Mouse (Mus musculus) Patski (cell line): ENCODE data around the gene N4bp2l2. TPM values are rescaled to one million over a fixed set of nuclear protein-coding genes. Genes with fewer than 3 reads are reported as not detected.

Experiments
- ATAC-seq: fragments of 100-300 bp; one replicate; pipeline ENCODE4 v1.8.0; 2021
- CTCF ChIA-PET: fragments of 350-600 bp; sonication (Branson Sonifier 250); formaldehyde crosslinking; loops from one replicate; lab custom pipeline; 2022; ENCODE audit warnings: inconsistent platforms; lab: Charles Lee
- POLR2A ChIA-PET: fragments of 350-600 bp; sonication (Branson Sonifier 250); formaldehyde crosslinking; loops from one replicate; lab custom pipeline; 2022; ENCODE audit warnings: antibody characterized with exemption, inconsistent platforms; lab: Charles Lee
- DNase-seq: peaks from one replicate; pipeline ENCODE4 v3.0.0-alpha.2; 2011; ENCODE audit warnings: low read depth, low spot score
- H3K27me3 ChIP-seq: fragments of 371-371 bp; one replicate; pipeline ENCODE4 v1.5.1; 2021
- CTCF ChIP-seq: fragments of 100-300 bp; IDR thresholded peaks from one replicate; pipeline ENCODE4 v1.5.1; 2021
- in situ Hi-C: fragments of 300-500 bp; cut with MboI; formaldehyde crosslinking; loops from 3 replicates; pipeline ENCODE4 v1.11.1; 2018; ENCODE audit warnings: low pct_unique_long_range_greater_than_20kb, mixed read lengths
- polyA plus RNA-seq: library from polyadenylated mRNA; unstranded; gene quantifications from one replicate; pipeline ENCODE4 v1.2.3, GENCODE M21; 2021

The N4bp2l2 gene
- polyA plus RNA-seq, 1 experiment from 2014 or later = 70.0 TPM

DNA sequence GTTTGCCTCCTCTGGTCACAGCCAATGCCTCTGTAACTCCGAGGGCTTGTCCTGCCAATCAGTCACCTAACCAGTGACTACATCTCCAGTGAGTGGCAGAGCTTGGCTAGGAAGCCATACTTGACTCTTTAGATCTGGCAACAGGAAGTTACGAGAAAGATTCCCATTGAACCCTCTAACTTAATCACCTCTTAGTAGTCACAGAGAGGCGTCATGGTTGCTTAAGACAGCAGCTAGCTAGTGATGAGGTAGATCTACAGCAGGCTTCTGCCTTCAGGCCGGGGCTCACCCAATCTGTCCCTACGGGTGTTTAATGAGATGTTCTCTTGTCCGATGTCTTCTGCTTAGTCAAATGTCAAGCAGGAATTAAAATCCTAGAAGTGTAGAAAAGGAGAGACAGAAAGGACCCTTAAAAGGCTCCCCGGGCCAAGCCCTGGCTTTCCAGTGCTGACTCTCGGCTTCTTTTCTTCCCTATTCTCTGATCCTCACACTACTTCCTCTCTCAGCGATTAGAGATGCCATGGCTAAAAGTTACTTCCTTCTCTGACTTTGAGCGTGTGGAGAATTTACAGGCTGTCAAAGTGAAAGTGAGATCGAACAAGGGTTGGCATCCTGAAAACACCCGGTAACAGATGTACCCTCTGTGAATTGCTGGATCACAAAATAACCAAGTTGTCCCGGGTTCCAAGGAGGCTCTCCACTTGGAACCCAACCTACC lies 73.6 kb downstream of the N4bp2l2 start:
- ChIA-PET POLR2A (no interaction called here), CTCF (no interaction called here)
- DNase-seq = no peak
- no peak for TF ChIP-seq CTCF
- no peak for ATAC-seq
- H3K27me3 ChIP-seq = no peaks in the 10 kb centered on the region
- in situ Hi-C loops = no loop called here

DNA sequence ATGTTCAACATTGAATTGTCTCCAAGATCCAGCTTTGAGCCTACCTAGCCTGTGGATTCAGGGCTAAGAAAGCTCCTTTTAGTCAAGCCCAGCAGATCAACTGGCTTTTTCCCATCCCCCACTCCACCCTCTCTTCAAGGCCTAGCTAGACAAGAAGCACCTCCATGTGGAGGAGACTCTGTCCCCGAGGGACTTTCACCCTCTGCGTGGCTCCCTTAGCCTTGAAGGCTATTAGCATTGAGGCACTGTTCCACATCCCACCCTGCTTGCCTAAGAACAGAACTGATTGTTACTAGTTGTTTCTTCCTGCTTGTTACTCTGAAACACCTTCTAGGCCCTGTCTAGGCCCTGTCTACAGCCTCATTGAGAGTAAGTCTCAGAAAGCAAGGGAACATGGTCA lies 76.0 kb downstream of the N4bp2l2 start:
- ATAC-seq = no peak
- ChIA-PET CTCF (interaction anchor here (1.3 kb wide), 1 partner anchor 21 kb away, joined by 4 read pairs; no protein-coding TSS in a partner anchor), POLR2A (interaction anchor here (0.6 kb wide), 1 partner anchor 226 kb away, joined by 3 read pairs; no protein-coding TSS in a partner anchor)
- DNase-seq = no peak
- no peak for TF ChIP-seq CTCF
- no peaks in the 10 kb centered on the region for H3K27me3 ChIP-seq
- in situ Hi-C loops = no loop called here

DNA sequence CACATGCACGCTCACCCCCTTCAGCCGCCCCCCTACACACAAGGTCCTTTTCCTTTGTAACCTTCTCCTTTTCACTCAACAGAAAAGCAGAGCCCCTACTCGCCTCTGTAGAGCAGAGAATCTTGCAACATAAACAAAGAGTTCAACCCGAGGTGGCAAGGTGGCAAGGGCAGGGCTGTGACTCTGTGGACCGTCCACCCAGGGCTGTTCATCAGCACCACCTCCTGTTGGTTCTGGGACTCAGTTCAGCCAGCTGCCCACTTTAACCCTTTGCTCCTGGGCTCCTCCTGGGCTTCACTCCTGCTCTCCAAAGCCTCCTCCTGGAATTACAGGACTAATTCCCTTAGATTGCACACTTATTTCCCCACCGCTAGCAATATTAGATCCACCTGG lies 81.7 kb downstream of the N4bp2l2 start:
- in situ Hi-C loops = no loop called here
- DNase-seq (no peak), ATAC-seq (peak; percentile 24)
- no peak for TF ChIP-seq CTCF
- no peaks in the 10 kb centered on the region for H3K27me3 ChIP-seq
- POLR2A ChIA-PET = no interaction called here
- CTCF ChIA-PET = interaction anchor here (1.6 kb wide), 1 partner anchor 27 kb away, joined by 3 read pairs; no protein-coding TSS in a partner anchor

DNA sequence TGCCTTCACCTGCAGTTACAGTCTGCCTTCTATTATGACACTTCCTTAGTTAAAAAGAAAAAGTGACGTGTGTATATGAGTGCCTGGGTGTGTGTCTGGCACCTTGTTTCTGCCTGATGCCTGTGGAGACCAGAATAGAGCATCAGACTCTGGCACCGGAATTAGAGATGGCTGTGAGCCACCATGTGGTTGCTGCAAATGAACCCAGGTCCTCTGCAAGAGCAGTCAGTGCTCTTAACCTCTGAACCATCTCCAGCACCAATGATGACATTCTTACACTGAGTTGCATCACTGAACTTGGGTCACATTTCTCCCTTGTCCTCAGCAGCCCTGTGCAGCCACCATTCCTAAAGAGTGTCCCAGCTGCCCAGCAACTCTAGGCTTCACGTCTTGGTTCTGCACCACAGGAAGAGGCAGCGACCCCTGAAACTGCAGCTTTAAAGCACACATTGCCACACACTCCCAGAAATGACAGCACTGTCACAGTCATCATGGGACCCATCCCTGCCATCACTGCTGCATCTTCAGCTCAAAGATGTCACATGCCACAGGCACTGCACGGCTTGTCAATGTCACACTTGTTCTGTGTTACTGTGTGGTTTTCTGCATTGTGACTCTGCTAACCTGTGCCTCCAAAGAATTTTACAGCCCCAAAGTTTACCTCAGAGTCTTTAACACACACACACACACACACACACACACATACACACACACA lies 82.2 kb downstream of the N4bp2l2 start:
- no peaks in the 10 kb centered on the region for H3K27me3 ChIP-seq
- ChIA-PET CTCF (no interaction called here), POLR2A (no interaction called here)
- in situ Hi-C loops = no loop called here
- no peak for TF ChIP-seq CTCF
- DNase-seq (no peak), ATAC-seq (peak; percentile 48)

DNA sequence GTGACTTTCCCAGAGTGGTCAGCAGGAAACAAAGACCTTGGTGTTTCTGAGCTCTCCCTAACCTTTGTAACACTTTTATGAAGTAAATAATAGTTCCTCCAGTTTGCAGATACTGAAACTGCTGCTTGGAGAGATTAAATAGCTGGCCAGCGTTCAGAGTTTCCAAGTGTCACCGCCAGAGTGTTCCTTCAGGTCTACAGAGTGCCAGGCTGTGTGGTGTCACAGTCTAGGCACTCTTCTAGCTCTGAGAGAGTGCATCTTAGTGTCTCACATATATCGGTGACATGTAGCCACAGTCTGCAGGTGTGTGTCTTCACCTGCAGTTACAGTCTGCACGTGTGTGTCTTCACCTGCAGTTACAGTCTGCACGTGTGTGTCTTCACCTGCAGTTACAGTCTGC lies 82.8 kb downstream of the N4bp2l2 start:
- CTCF ChIA-PET = no interaction called here
- TF ChIP-seq CTCF = no peak
- POLR2A ChIA-PET = no interaction called here
- ATAC-seq (no peak), DNase-seq (no peak)
- in situ Hi-C loops = no loop called here
- no peaks in the 10 kb centered on the region for H3K27me3 ChIP-seq

DNA sequence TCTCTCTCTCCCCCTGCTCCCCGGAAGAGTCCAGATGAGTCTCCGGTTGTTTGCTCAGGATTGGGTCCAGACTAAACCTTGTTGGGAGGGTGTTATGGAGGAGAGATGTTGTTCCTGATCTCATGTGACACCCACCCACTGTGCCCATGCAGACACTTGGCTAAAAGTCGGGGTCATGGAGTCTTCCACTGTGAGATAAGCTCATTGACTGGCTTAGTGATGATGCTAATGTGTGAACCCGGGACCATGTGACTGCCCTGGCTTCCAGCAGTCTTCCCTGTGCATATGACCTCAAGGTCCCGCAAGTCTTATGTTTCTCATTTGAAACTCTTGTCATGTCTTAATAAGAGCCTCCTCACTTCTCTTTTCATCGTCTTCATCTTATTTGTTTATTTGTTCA lies 84.8 kb downstream of the N4bp2l2 start:
- no peak for ATAC-seq
- no peak for DNase-seq
- no peak for TF ChIP-seq CTCF
- in situ Hi-C loops = no loop called here
- ChIA-PET CTCF (interaction anchor here (1.0 kb wide), 1 partner anchor 10 kb away, joined by 3 read pairs; no protein-coding TSS in a partner anchor), POLR2A (no interaction called here)
- no peaks in the 10 kb centered on the region for H3K27me3 ChIP-seq

DNA sequence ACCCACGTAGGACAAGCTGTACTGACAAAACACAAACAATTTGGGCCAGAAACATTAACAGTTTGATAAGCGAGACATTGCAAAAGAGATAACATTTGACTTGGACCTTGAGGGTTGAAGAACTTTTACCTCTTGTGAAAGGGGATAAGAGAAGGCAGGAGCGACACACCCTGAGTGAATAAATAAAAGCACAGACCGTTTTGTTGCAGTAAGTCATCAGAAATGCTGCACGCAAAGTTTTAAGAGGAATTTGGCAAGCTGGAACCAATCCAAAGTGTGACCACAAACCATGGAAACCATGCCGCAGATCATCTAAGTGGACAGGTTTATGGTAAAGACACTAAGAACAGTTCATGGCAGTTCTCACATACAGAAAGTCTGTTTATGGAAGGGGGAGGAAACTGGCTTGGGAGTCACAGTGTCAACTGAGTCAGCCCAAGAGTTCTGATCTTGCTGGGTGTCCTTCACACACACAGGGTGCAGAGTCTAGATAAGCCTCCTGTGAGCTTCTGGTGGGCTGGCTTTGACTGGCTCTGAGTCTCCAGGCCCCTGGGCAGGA lies 87.3 kb downstream of the N4bp2l2 start:
- no peak for TF ChIP-seq CTCF
- H3K27me3 ChIP-seq = no peaks in the 10 kb centered on the region
- DNase-seq = peak; percentile 83
- peak; percentile 76 for ATAC-seq
- in situ Hi-C loops = no loop called here
- ChIA-PET CTCF (interaction anchor here (0.6 to 3.4 kb wide), 4 partner anchors 9 to 65 kb away, joined by 3 to 14 read pairs (median 5); no protein-coding TSS in a partner anchor), POLR2A (no interaction called here)

DNA sequence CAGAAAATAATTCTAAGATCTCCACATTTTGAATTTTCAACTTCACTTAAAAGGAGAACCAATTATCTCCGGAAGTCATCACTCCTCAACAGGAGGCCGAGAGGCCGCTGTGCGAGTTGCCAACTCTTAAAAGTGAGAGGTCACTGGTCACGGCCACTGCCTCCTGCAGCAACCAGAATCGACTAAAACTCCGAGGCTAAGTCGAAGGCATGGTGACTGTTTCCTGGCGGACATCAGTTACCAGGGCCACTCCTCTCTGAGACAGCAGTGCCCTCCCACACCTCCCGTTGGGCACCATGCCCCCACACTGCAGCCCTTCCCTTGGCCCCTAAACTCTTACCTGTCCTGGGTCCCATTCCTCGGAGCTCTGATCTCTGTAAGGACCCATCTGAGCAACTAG lies 89.2 kb downstream of the N4bp2l2 start:
- ChIA-PET CTCF (interaction anchor here (1.1 to 3.4 kb wide), 2 partner anchors 12 to 18 kb away, joined by 3 to 14 read pairs; no protein-coding TSS in a partner anchor), POLR2A (no interaction called here)
- TF ChIP-seq CTCF = no peak
- in situ Hi-C loops = no loop called here
- H3K27me3 ChIP-seq = no peaks in the 10 kb centered on the region
- DNase-seq = no peak
- ATAC-seq = no peak

DNA sequence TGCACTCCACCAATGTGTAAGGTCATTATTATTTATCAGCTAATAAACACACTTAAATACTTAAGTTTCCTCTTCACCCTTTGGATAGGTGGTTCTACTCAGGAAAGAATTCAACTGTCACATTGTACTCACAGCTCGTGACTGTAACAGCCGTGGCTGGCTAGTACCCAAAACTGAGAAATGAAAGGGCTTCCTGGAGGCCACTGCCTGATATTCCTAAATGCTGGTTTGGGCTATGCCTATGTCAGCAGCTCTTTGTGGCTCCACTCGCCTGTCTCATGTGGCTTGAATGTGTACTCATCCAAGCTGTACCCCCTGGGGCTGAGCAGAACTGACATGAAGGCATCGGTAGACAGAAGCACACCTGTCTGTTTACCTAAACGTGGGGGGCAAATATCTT lies 91.1 kb downstream of the N4bp2l2 start:
- DNase-seq (no peak), ATAC-seq (no peak)
- H3K27me3 ChIP-seq = no peaks in the 10 kb centered on the region
- in situ Hi-C loops = no loop called here
- POLR2A ChIA-PET = no interaction called here
- CTCF ChIA-PET = interaction anchor here (0.8 to 2.0 kb wide), 5 partner anchors 9 to 51 kb away, joined by 3 to 8 read pairs (median 4); no protein-coding TSS in a partner anchor
- no peak for TF ChIP-seq CTCF

DNA sequence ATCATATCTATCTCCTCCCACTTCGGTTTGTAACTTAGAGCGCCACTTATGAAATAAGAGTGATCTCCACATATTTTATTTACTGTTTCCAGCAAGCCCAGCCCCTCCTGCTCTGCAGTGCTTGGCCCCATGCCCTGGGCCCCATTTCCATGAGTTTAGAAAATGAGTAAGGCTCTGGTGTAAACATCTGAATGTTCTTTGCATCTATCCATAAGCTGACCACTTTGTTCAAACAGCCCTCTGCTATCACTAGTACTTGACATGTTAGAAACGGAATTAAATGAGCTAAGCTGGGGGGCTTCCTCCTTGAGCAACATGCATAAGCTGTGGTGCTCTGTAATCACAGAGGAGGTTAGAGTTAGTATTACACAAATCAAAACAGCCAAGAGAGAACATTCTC lies 91.6 kb downstream of the N4bp2l2 start:
- TF ChIP-seq CTCF = no peak
- ATAC-seq (no peak), DNase-seq (no peak)
- ChIA-PET POLR2A (no interaction called here), CTCF (interaction anchor here (0.8 to 2.0 kb wide), 5 partner anchors 9 to 50 kb away, joined by 3 to 8 read pairs (median 4); no protein-coding TSS in a partner anchor)
- no peaks in the 10 kb centered on the region for H3K27me3 ChIP-seq
- in situ Hi-C loops = no loop called here
